Mouse (Mus musculus): ENCODE measurements at regions not wholly inside any gene's neighbourhood (a gene's known extent, or its start where the extent isn't known, plus 50 kb on each side); places are given as distances from the start of the nearest gene placed in this dataset.

DNA sequence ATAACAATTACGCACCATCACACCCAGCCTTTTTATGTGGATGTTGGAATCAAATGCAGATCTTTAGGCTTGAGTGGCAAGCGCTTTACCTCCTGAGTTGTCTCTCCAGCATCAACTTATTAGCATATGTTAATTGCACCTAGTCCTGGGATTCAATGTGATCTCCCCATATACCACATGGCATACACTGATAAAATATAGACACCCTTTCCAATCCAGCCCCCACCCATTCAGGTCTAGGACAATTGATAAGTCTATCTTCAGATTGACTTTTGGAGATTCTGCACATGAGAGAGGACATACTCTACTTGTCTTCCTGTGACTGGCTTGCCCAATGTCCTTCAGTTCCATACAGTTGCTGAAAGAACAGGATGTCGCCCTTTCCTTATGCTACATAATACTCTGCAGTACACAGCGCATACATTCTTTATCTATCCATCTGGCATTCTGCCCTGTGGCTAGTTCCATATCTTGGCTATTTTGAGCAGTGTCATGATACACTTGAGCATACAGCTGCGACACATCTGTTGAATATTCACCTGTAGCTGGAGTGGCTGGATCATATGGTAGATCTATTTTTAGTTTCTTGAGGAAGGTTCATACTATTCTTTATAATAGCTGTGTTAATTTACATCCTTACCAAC, 120.3 kb downstream of the Gsdmc2 start:
- ATAC-seq (ENCODE audit: low read depth): no peak
- H3K27ac ChIP-seq (replicated peaks; ENCODE audit: low read depth, low read length): no peak overlapping the region

DNA sequence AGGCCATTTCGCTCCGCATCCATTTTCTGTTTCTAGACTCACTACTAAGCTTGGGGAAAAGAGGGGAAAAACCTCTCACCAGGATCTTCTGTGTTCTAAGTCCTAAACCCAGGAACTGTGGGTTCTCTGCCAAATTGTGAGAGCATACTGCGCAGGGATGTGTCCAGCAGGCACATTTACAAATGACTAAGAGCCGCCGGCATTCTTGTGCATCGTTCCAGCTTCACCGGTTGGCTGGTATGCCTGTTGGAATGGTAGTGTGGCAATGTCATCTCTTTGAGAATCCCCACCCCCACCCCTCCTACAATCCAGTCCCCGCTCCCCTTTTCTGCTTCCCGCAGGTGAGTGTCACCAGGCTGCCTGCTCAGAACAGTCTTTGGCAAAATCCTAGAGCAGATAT, 122.0 kb downstream of the Gsdmc2 start:
- Histone ChIP-seq H3K36me3 (ENCODE audit: control insufficient read depth, insufficient read depth, low read length) (no peaks in the 10 kb centered on the region), H3K9ac (ENCODE audit: low read depth, low read length) (no peak overlapping the region), H3K4me1 (ENCODE audit: control insufficient read depth, insufficient read depth, low read length) (peaks cover 17% of the 10 kb centered on the region), H3K4me2 (ENCODE audit: low read depth, low read length) (no peak overlapping the region), H3K27me3 (replicated peaks; ENCODE audit: control insufficient read depth, insufficient read depth, low read length) (no peaks in the 10 kb centered on the region), H3K27ac (replicated peaks; ENCODE audit: low read depth, low read length) (no peak overlapping the region), H3K4me3 (ENCODE audit: low read depth, low read length) (no peak overlapping the region), H3K9me3 (ENCODE audit: control insufficient read depth, low read length) (no peaks in the 10 kb centered on the region)
- no peak for ATAC-seq (ENCODE audit: low read depth)
- WGBS: 71% methylated on average over 9 of the region's 9 CpGs
- DNase-seq (ENCODE audit: low spot score): no peak

More for the DNA sequence above, 120.3 kb downstream of the Gsdmc2 start:
- Histone ChIP-seq H3K4me1 (ENCODE audit: control insufficient read depth, insufficient read depth, low read length) (peaks cover 17% of the 10 kb centered on the region), H3K27me3 (replicated peaks; ENCODE audit: control insufficient read depth, insufficient read depth, low read length) (no peaks in the 10 kb centered on the region), H3K36me3 (ENCODE audit: control insufficient read depth, insufficient read depth, low read length) (no peaks in the 10 kb centered on the region), H3K4me2 (ENCODE audit: low read depth, low read length) (no peak overlapping the region), H3K4me3 (ENCODE audit: low read depth, low read length) (no peak overlapping the region), H3K9ac (ENCODE audit: low read depth, low read length) (no peak overlapping the region), H3K9me3 (ENCODE audit: control insufficient read depth, low read length) (no peaks in the 10 kb centered on the region)
- peak; percentile 22 for DNase-seq (ENCODE audit: low spot score)
- 79% methylated on average over 5 of the region's 5 CpGs for WGBS

DNA sequence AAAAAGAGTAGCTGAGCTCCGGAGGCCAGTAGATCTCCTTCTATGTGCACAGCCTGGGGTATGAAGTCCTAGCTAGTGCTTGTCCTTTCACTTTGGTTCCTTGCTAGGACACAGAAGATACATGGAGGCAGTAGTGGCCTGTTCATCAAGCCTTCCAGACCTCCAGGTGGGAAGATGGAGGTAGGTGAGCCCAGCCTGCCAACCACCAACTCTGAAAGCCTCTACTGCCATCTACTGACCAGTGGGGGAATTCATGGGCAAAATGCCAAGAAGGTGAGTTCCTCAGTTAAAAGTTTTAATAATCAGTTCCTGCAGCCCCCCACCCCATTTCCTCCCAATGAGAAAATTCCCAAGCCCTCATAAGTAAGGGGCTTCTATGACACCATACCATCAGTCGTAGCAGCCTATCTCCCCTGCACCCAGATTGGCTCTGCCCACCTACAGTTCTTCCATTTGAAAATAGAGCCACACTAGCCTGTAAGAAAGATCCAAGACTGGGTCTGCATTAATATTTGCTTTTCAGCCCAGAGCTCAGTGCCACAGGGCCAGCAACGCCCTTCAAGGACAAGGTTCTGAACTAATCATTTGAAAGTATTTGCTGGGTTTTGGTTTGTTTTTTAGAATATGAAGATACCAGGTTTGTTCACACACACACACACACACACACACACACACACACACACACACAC, 123.2 kb downstream of the Gsdmc2 start:
- H3K4me3 ChIP-seq (ENCODE audit: low read depth, low read length): no peak overlapping the region
- no peak overlapping the region for H3K4me2 ChIP-seq (ENCODE audit: low read depth, low read length)
- 56% methylated on average over 3 of the region's 3 CpGs for WGBS
- H3K36me3 ChIP-seq (ENCODE audit: control insufficient read depth, insufficient read depth, low read length): no peaks in the 10 kb centered on the region
- no peaks in the 10 kb centered on the region for H3K9me3 ChIP-seq (ENCODE audit: control insufficient read depth, low read length)
- no peak for ATAC-seq (ENCODE audit: low read depth)
- DNase-seq (ENCODE audit: low spot score): peak; percentile 24
- H3K9ac ChIP-seq (ENCODE audit: low read depth, low read length): no peak overlapping the region
- no peaks in the 10 kb centered on the region for H3K27me3 ChIP-seq (replicated peaks; ENCODE audit: control insufficient read depth, insufficient read depth, low read length)
- no peak overlapping the region for H3K27ac ChIP-seq (replicated peaks; ENCODE audit: low read depth, low read length)
- H3K4me1 ChIP-seq (ENCODE audit: control insufficient read depth, insufficient read depth, low read length): peaks cover 10% of the 10 kb centered on the region

DNA sequence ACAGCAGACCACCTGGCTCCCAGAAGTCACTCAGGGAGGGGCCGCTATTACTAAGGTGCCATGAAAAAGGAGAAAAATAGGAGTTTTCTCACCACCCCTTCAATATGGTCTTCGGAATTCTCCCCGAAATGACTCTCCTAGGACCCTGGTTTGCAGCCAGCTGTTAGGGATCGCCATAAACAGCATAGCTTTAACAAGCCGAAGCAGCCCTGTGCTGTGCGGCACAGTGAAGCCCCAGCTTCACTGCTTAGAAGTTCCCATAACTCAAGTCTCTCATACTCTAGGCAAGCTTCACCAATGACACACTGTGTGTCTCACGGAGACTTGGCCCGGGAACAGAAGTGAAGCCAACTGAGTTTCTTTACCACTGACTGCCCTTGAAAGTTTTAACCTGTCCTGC, 127.2 kb downstream of the Gsdmc2 start:
- DNase-seq (ENCODE audit: low spot score): no peak
- no peak overlapping the region for H3K27ac ChIP-seq (replicated peaks; ENCODE audit: low read depth, low read length)
- no peak overlapping the region for H3K4me3 ChIP-seq (ENCODE audit: low read depth, low read length)
- H3K4me1 ChIP-seq (ENCODE audit: control insufficient read depth, insufficient read depth, low read length): no peaks in the 10 kb centered on the region
- ATAC-seq (ENCODE audit: low read depth): no peak
- H3K4me2 ChIP-seq (ENCODE audit: low read depth, low read length): no peak overlapping the region
- WGBS: 91% methylated on average over 8 of the region's 8 CpGs
- H3K9ac ChIP-seq (ENCODE audit: low read depth, low read length): no peak overlapping the region
- no peaks in the 10 kb centered on the region for H3K36me3 ChIP-seq (ENCODE audit: control insufficient read depth, insufficient read depth, low read length)
- H3K27me3 ChIP-seq (replicated peaks; ENCODE audit: control insufficient read depth, insufficient read depth, low read length): no peaks in the 10 kb centered on the region
- H3K9me3 ChIP-seq (ENCODE audit: control insufficient read depth, low read length): no peaks in the 10 kb centered on the region

DNA sequence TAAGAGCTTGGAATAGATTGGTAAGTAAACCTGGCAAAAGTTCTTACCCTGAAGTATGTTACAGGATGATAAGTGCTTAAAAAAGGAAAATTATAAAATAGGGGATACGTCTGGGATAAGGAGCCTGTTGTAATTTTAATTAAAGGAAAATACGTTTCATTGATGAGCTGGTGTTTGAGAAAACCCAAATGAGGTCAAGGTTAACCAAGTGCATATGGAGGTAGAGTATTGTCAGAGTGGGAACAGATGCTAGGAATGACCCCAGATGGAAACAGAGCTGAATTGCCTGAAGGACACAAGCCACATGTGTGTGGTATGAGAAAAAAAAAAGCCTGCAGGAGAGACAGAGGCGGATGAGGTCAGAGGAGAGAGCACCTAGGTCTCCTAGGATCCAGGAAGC, 131.3 kb downstream of the Gsdmc2 start:
- no peak overlapping the region for H3K4me2 ChIP-seq (ENCODE audit: low read depth, low read length)
- no peaks in the 10 kb centered on the region for H3K4me1 ChIP-seq (ENCODE audit: control insufficient read depth, insufficient read depth, low read length)
- DNase-seq (ENCODE audit: low spot score) (no peak), ATAC-seq (ENCODE audit: low read depth) (no peak)
- no peak overlapping the region for H3K9ac ChIP-seq (ENCODE audit: low read depth, low read length)
- H3K36me3 ChIP-seq (ENCODE audit: control insufficient read depth, insufficient read depth, low read length): no peaks in the 10 kb centered on the region
- H3K27me3 ChIP-seq (replicated peaks; ENCODE audit: control insufficient read depth, insufficient read depth, low read length): no peaks in the 10 kb centered on the region
- no peak overlapping the region for H3K27ac ChIP-seq (replicated peaks; ENCODE audit: low read depth, low read length)
- H3K9me3 ChIP-seq (ENCODE audit: control insufficient read depth, low read length): no peaks in the 10 kb centered on the region
- 40% methylated on average over 3 of the region's 3 CpGs for WGBS
- no peak overlapping the region for H3K4me3 ChIP-seq (ENCODE audit: low read depth, low read length)

GRCm38 (mm10) chr15:63710381-63710780, 134.6 kb downstream of the Gsdmc2 start:
- H3K9ac ChIP-seq (ENCODE audit: low read depth, low read length): no peak overlapping the region
- no peaks in the 10 kb centered on the region for H3K4me1 ChIP-seq (ENCODE audit: control insufficient read depth, insufficient read depth, low read length)
- no peaks in the 10 kb centered on the region for H3K9me3 ChIP-seq (ENCODE audit: control insufficient read depth, low read length)
- H3K27ac ChIP-seq (replicated peaks; ENCODE audit: low read depth, low read length): no peak overlapping the region
- H3K36me3 ChIP-seq (ENCODE audit: control insufficient read depth, insufficient read depth, low read length): no peaks in the 10 kb centered on the region
- no peaks in the 10 kb centered on the region for H3K27me3 ChIP-seq (replicated peaks; ENCODE audit: control insufficient read depth, insufficient read depth, low read length)
- H3K4me3 ChIP-seq (ENCODE audit: low read depth, low read length): no peak overlapping the region
- no peak for DNase-seq (ENCODE audit: low spot score)
- H3K4me2 ChIP-seq (ENCODE audit: low read depth, low read length): no peak overlapping the region
- 81% methylated on average over 5 of the region's 5 CpGs for WGBS
- ATAC-seq (ENCODE audit: low read depth): no peak

DNA sequence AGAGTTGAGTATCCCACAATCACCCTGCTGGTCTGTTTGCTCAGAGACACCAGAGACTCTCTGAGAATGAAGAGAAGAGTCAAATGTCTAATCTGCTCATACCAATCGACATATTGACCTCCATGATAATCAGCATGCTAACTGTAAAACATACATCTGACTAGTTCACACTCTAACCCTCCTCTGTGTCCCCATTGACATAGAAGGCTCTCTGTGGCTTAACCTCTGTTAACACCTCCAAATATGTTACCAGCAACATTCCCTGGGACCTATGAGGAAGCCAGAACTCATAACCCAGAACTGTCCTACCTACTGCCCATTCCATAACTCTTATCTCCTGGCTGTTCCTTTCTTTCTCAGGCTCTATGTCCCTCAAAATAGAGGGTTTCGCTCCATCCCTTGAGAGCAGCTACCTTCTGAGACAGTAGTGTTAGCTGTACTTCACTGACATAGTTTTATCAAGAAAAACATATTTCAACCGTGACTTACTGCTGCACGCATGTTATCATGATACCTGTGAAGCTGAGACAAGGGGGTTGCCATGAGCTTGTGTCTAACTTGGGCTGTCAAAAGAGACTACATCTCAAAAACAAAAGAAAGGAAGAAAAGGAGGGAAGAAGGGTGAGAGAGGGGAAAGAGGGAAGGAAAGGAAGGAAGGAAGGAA, 135.6 kb downstream of the Gsdmc2 start:
- Histone ChIP-seq H3K4me1 (ENCODE audit: control insufficient read depth, insufficient read depth, low read length) (no peaks in the 10 kb centered on the region), H3K9me3 (ENCODE audit: control insufficient read depth, low read length) (no peaks in the 10 kb centered on the region), H3K9ac (ENCODE audit: low read depth, low read length) (no peak overlapping the region), H3K27ac (replicated peaks; ENCODE audit: low read depth, low read length) (no peak overlapping the region), H3K4me3 (ENCODE audit: low read depth, low read length) (no peak overlapping the region), H3K27me3 (replicated peaks; ENCODE audit: control insufficient read depth, insufficient read depth, low read length) (no peaks in the 10 kb centered on the region), H3K4me2 (ENCODE audit: low read depth, low read length) (no peak overlapping the region), H3K36me3 (ENCODE audit: control insufficient read depth, insufficient read depth, low read length) (no peaks in the 10 kb centered on the region)
- ATAC-seq (ENCODE audit: low read depth): no peak
- DNase-seq (ENCODE audit: low spot score): no peak
- WGBS: 91% methylated on average over 4 of the region's 4 CpGs

DNA sequence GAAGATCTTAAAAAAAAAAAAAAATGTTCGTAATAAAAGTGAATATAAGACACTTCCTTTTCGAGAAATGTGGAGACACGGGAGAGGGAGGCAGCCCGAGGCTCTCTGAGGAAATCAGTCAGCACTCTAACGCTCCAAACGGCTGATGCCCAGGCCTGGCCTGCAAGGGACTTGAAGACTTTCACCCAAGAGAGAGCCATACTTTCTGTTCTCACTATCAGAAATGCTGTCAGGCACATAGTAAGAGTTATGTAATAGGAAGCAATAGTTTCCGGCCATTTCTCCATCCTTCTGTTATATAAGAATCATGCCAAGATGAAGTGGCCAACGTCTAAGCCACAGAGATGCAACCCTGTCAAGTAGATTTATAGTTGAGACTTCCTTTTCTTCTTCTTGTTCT, 140.3 kb downstream of the Gsdmc2 start:
- Histone ChIP-seq H3K4me3 (ENCODE audit: low read depth, low read length) (no peak overlapping the region), H3K4me2 (ENCODE audit: low read depth, low read length) (no peak overlapping the region), H3K4me1 (ENCODE audit: control insufficient read depth, insufficient read depth, low read length) (no peaks in the 10 kb centered on the region), H3K9me3 (ENCODE audit: control insufficient read depth, low read length) (no peaks in the 10 kb centered on the region), H3K27me3 (replicated peaks; ENCODE audit: control insufficient read depth, insufficient read depth, low read length) (no peaks in the 10 kb centered on the region), H3K36me3 (ENCODE audit: control insufficient read depth, insufficient read depth, low read length) (no peaks in the 10 kb centered on the region), H3K9ac (ENCODE audit: low read depth, low read length) (no peak overlapping the region), H3K27ac (replicated peaks; ENCODE audit: low read depth, low read length) (no peak overlapping the region)
- DNase-seq (ENCODE audit: low spot score) (no peak), ATAC-seq (ENCODE audit: low read depth) (no peak)
- 89% methylated on average over 8 of the region's 8 CpGs for WGBS
